Mouse (Mus musculus): ENCODE results near the gene Dolk. TPM values are rescaled to one million over a fixed set of nuclear protein-coding genes. Genes with fewer than 3 reads are reported as not detected.

The Dolk gene
- polyA plus RNA-seq, 1 experiment: 6.6 TPM

DNA sequence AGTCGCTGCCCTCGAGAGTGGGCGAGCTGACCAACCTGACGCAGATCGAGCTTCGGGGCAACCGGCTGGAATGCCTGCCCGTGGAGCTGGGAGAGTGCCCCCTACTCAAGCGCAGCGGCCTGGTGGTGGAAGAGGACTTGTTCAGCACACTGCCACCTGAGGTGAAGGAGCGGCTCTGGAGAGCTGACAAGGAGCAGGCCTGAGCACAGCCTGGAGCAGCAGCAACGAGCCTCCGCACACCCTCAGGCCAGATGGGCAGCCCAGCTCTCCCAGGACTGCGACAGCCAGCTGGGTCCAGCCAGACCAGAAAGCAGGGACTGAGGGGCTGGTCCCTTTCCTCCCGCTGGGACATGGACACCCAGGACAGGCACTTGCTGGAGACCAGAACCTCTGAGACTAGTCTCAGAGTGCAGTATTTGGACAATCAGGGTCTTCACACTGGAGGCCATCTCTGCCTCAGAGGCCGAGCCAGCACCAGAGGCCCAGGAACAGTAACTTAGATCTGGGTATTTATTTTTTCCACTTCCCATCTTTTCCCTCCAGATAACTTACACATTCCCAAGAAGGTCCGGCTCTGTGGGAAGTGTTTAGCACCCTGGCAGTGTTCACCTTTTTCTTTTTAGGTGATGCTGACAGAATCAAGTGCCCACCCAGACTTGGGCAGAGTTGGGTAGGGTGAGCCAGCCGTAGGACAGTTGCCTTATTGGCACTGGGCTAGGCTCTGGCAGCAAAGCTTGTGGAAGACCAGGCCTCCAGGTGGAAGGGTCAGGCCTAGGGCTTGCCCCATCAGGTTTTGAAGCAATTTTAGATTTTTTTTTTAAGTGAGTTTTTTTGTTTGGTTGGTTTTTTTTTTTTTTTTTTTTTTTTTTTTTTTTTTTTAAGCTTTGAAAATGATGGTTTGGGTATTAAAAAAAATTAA is 24.0 kb downstream of the Dolk start:
- Histone ChIP-seq H3K27ac (ENCODE audit: control insufficient read depth, insufficient read depth, low read depth, low read length) (no peak overlapping the region), H3K4me1 (ENCODE audit: control insufficient read depth, insufficient read depth, low read length) (peaks cover 3% of the 10 kb centered on the region; the same call in 1 of the 2 replicates), H3K27me3 (ENCODE audit: control insufficient read depth, insufficient read depth, low read length) (no peaks in the 10 kb centered on the region), H3K4me3 (ENCODE audit: control insufficient read depth, low read depth, low read length) (no peak overlapping the region), H3K36me3 (ENCODE audit: control insufficient read depth, insufficient read depth, low read length) (peaks cover 3% of the 10 kb centered on the region)
- no peak for TF ChIP-seq CTCF (IDR thresholded peaks at IDR 0.05; ENCODE audit: control insufficient read depth, insufficient read depth, insufficient replicate concordance, low read depth, low read length)
- no peak for TF ChIP-seq POLR2A (IDR thresholded peaks at IDR 0.05; ENCODE audit: control insufficient read depth, low read depth, low read length)

DNA sequence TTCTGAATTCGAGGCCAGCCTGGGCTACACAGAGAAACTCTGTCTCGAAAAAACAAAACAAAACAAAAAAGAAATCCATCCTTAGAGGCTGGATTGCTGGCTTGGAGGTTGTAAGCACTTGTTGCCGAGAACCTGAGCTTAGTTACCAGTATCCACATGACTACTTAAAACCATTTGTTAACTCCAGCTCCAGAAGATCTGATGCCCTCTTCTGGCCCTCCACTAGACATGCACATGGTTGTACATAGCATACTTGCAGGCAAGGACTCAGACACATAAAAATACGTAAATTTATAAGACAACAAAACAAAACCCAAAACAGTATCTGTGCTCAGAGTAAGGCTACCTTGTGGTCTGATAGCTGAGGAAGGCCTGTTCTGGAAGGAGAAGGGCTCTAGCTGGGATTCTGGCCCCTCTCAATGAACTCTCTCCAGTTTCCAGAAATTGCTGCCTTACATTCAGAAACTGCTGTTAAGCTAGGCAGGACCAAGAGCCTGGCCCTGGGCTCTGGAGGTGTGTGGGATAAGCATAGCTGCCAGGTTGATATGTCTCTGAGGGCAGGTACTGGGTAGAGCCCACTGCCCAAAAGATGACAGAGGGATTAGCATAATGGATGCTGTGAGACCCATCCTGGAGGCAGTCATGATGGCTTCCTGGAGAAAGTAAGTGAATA is 24.9 kb downstream of the Dolk start:
- peaks cover 3% of the 10 kb centered on the region for H3K36me3 ChIP-seq (ENCODE audit: control insufficient read depth, insufficient read depth, low read length)
- no peaks in the 10 kb centered on the region for H3K27me3 ChIP-seq (ENCODE audit: control insufficient read depth, insufficient read depth, low read length)
- TF ChIP-seq POLR2A (IDR thresholded peaks at IDR 0.05; ENCODE audit: control insufficient read depth, low read depth, low read length) (no peak), CTCF (IDR thresholded peaks at IDR 0.05; ENCODE audit: control insufficient read depth, insufficient read depth, insufficient replicate concordance, low read depth, low read length) (no peak)

DNA sequence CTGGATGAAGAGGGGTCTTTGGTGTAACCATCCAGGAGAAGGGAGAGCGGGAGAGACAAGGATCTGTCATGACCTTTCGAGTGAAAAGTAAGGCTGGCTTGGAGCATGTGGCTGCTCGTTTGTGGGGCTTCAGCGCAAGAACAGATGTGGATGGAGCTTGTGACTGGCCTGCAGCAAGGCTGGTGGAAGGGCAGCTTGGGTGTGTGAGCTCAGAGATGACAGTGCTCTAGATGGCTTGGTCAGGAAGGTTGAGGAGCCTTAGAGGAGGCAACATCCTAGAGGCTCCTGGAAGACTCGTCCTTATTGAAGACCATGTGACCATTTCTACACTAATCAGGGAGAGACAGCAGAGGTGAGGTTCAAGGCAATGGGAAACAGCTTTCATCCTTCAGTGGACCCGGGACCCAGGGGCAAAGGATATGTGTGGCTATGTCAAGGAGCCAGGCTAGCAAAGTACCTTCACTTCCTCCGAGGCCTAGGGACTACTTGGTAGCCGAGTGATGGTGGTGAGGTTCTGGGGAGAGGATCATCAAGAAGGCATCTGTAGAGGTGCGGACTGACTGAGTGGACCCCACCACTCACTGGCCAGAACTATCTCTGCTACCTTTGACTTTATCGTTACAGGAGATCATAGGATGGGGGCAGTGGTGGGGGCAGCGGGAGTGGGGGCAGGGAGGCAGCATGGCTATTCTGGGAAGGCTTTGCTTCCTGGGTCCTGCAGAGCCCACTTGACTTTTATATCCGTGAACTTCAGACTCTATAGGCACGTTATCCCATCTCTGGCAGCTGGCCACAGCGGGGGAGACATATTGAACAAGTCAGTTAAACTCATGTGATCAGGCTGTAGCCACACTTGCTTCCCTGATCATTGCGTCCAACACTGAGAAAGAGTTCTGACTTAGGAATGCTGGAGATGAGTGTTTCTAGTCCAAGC is 26.7 kb downstream of the Dolk start:
- Histone ChIP-seq H3K27me3 (ENCODE audit: control insufficient read depth, insufficient read depth, low read length) (no peaks in the 10 kb centered on the region), H3K4me1 (ENCODE audit: control insufficient read depth, insufficient read depth, low read length) (no peaks in the 10 kb centered on the region; the same call in 1 of the 2 replicates), H3K36me3 (ENCODE audit: control insufficient read depth, insufficient read depth, low read length) (peaks cover 7% of the 10 kb centered on the region), H3K4me3 (ENCODE audit: control insufficient read depth, low read depth, low read length) (no peak overlapping the region), H3K27ac (ENCODE audit: control insufficient read depth, insufficient read depth, low read depth, low read length) (no peak overlapping the region)
- TF ChIP-seq POLR2A (IDR thresholded peaks at IDR 0.05; ENCODE audit: control insufficient read depth, low read depth, low read length) (no peak), CTCF (IDR thresholded peaks at IDR 0.05; ENCODE audit: control insufficient read depth, insufficient read depth, insufficient replicate concordance, low read depth, low read length) (no peak)

More for the DNA sequence above, 24.9 kb downstream of the Dolk start:
- peaks cover 3% of the 10 kb centered on the region; the same call in 1 of the 2 replicates for H3K4me1 ChIP-seq (ENCODE audit: control insufficient read depth, insufficient read depth, low read length)
- no peak overlapping the region for H3K4me3 ChIP-seq (ENCODE audit: control insufficient read depth, low read depth, low read length)
- no peak overlapping the region for H3K27ac ChIP-seq (ENCODE audit: control insufficient read depth, insufficient read depth, low read depth, low read length)

DNA sequence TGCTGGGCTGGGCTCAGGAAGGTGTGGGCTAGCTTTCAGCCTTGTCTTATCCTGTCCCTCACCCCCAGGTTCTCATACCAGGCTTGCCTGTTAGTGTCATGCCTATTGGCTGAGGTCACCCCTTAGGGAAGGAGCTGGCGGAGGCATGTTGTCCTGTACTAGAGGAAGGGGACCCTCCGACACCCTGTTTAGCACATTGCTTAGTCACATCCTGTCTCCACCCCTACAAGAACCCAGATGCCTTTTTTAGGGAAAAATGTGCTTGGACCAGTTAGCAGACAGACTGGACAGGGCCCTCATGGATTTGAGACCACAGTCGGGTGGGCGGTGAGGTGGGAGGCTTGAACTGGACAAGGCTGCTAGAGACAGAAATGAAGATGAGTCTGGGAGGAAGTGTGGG is 27.5 kb downstream of the Dolk start:
- Histone ChIP-seq H3K27me3 (ENCODE audit: control insufficient read depth, insufficient read depth, low read length) (no peaks in the 10 kb centered on the region), H3K36me3 (ENCODE audit: control insufficient read depth, insufficient read depth, low read length) (peaks cover 7% of the 10 kb centered on the region), H3K4me1 (ENCODE audit: control insufficient read depth, insufficient read depth, low read length) (no peaks in the 10 kb centered on the region; the same call in 1 of the 2 replicates), H3K27ac (ENCODE audit: control insufficient read depth, insufficient read depth, low read depth, low read length) (no peak overlapping the region), H3K4me3 (ENCODE audit: control insufficient read depth, low read depth, low read length) (no peak overlapping the region)
- TF ChIP-seq CTCF (IDR thresholded peaks at IDR 0.05; ENCODE audit: control insufficient read depth, insufficient read depth, insufficient replicate concordance, low read depth, low read length): no peak
- no peak for TF ChIP-seq POLR2A (IDR thresholded peaks at IDR 0.05; ENCODE audit: control insufficient read depth, low read depth, low read length)

DNA sequence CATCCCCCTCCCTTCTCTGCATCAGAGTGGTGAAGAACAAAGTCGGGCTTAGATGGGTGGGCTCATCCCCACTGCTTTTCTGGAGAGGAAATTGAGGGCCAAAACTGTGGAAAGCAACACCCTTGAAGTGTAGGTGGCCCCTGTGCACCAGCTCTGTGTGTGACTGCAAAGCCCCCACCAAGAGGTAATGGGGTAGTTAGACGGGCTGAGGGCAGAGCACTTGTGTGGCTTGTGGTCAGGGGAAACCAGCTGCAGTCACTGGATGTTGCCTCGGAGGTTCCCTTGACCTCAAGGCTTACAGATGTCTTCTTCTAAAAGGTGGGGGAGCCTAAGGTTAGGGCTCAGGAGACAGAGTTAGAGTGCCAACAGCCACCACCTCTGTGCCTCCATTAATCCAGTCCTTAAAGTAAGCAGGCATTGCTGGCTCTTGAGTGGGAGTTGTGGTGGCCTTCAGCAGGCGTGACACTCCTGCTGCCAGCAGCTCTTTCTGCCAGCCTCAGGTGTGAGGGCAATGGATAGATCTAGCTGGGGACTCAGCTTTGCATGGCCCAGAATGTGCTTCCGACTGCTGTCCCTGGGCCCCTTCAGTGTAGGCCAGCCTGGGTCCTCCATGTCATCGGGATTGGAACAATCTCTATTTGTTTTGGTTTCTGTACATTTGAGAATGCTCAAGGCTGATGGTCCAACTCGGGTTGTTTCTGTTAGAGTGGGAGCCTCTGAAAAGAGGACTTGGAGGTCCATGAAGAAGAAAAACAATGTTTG is 28.3 kb downstream of the Dolk start:
- Histone ChIP-seq H3K4me1 (ENCODE audit: control insufficient read depth, insufficient read depth, low read length) (no peaks in the 10 kb centered on the region; the same call in 1 of the 2 replicates), H3K4me3 (ENCODE audit: control insufficient read depth, low read depth, low read length) (no peak overlapping the region), H3K27ac (ENCODE audit: control insufficient read depth, insufficient read depth, low read depth, low read length) (no peak overlapping the region), H3K27me3 (ENCODE audit: control insufficient read depth, insufficient read depth, low read length) (no peaks in the 10 kb centered on the region), H3K36me3 (ENCODE audit: control insufficient read depth, insufficient read depth, low read length) (peaks cover 7% of the 10 kb centered on the region)
- TF ChIP-seq CTCF (IDR thresholded peaks at IDR 0.05; ENCODE audit: control insufficient read depth, insufficient read depth, insufficient replicate concordance, low read depth, low read length) (no peak), POLR2A (IDR thresholded peaks at IDR 0.05; ENCODE audit: control insufficient read depth, low read depth, low read length) (no peak)

DNA sequence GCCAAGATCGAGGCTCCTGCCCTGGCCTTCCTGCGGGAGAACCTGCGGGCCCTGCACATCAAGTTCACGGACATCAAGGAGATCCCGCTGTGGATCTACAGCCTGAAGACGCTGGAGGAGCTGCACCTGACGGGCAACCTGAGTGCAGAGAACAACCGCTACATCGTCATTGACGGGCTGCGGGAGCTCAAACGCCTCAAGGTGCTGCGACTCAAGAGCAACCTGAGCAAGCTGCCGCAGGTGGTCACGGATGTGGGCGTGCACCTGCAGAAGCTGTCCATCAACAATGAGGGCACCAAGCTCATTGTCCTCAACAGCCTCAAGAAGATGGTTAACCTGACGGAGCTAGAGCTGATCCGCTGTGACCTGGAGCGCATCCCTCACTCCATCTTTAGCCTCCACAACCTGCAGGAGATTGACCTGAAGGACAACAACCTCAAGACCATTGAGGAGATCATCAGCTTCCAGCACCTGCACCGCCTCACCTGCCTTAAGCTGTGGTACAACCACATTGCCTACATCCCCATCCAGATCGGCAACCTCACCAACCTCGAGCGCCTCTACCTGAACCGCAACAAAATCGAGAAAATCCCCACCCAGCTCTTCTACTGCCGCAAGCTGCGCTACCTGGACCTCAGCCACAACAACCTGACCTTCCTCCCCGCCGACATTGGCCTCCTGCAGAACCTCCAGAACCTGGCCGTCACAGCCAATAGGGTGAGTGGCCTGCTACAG is 29.4 kb downstream of the Dolk start:
- Histone ChIP-seq H3K4me3 (ENCODE audit: control insufficient read depth, low read depth, low read length) (no peak overlapping the region), H3K27ac (ENCODE audit: control insufficient read depth, insufficient read depth, low read depth, low read length) (no peak overlapping the region), H3K27me3 (ENCODE audit: control insufficient read depth, insufficient read depth, low read length) (no peaks in the 10 kb centered on the region), H3K36me3 (ENCODE audit: control insufficient read depth, insufficient read depth, low read length) (peaks cover 4% of the 10 kb centered on the region), H3K4me1 (ENCODE audit: control insufficient read depth, insufficient read depth, low read length) (no peaks in the 10 kb centered on the region; the same call in 1 of the 2 replicates)
- TF ChIP-seq CTCF (IDR thresholded peaks at IDR 0.05; ENCODE audit: control insufficient read depth, insufficient read depth, insufficient replicate concordance, low read depth, low read length): no peak
- no peak for TF ChIP-seq POLR2A (IDR thresholded peaks at IDR 0.05; ENCODE audit: control insufficient read depth, low read depth, low read length)

Measured in testis, adult 2 months (tissue).